Mouse (Mus musculus) neutrophil, adult 65 days (primary cell): ENCODE results near the gene Gls. TPM values are rescaled to one million over a fixed set of nuclear protein-coding genes. Genes with fewer than 3 reads are reported as not detected.

ENCODE experiments used
- total RNA-seq: library from RNA; stranded (reverse); gene quantifications from 2 replicates; pipeline ENCODE4 v1.2.4, GENCODE M21; 2023

Gene Gls
- total RNA-seq = 109 and 145 TPM in 2 replicates

GRCm38 (mm10) chr1:52233143-52233713 is at the start of gene Gls:
Gls (minus strand) TSS chr1:52233232.

GRCm38 (mm10) chr1:52118860-52119591 is 114.0 kb downstream of the Gls start, which contains the start of gene Stat1:
Stat1 (plus strand) TSS chr1:52119440.

Other genes starting within 250 kb of the Gls start
- 42.4 and 47.8 TPM in 2 replicates for gene Stat4, start 246.1 kb downstream of the Gls start, total RNA-seq
- gene Stat1, start 113.8 kb downstream of the Gls start, total RNA-seq = 125 and 138 TPM in 2 replicates